Mouse (Mus musculus): ENCODE data around the gene Pilrb2. TPM values are rescaled to one million over a fixed set of nuclear protein-coding genes. Genes with fewer than 3 reads are reported as not detected.

Pilrb2 gene
- total RNA-seq, 2 experiments from 2014 or later: 1.0 TPM; not detected in 1

DNA sequence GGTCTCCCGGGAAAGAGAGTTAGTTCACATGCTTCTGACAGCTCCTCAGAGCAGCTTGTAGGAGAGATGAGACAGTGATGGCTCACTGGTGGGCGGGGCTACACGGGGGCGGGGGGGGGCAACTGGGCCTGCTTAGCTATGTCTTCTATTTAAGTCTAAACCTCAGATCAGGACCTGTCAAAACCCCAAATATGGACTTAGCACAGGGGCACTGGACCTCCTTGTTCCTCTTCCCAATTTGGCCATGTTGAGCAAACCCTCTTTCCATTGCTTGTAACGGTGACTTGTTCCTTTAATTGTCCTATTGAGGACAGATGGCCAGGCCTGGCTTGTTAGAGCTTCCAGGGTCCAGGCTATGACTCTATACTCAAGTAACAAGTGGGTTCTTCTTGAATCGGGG lies 40.1 kb downstream of the Pilrb2 start:
- DNase-seq: no peak

DNA sequence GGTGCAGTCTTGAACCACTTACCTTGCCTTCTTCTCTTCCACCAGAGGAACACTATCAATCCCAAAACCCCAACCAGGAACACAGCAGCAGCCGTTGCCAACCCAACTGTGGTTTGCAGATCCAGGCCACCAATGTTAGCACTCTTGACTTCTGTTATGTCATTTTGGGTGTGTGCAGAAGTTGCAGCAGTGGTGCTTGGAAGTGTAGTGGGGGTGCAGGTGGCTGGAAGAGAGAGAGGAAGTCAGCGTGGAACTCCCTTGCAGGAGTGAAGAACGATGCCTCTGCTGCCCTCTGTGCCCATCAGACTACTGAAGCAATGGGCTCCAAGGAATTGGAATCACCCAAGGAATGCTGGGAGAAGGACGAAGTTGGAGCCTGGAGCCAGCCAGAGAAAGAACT lies 40.5 kb downstream of the Pilrb2 start:
- no peak for DNase-seq

DNA sequence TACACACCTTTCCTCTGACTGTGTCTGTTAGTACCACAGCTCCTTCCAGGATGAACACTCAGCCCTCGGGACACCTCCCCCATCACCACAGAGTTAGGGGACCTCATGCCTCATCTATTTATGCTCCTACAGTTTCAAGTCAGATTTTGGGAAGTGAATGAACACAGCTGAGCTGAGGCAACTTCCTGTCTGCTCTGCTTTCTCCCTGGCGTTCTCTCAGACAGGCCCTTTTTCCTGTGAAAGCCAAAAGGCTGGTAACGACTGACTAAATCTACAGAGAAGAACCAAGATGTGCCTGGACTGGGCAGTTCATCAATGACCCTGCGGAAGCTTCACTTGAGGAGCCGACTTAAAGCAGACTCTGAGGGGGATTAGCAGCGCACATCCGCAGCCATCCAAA lies 41.4 kb downstream of the Pilrb2 start:
- no peak for DNase-seq

DNA sequence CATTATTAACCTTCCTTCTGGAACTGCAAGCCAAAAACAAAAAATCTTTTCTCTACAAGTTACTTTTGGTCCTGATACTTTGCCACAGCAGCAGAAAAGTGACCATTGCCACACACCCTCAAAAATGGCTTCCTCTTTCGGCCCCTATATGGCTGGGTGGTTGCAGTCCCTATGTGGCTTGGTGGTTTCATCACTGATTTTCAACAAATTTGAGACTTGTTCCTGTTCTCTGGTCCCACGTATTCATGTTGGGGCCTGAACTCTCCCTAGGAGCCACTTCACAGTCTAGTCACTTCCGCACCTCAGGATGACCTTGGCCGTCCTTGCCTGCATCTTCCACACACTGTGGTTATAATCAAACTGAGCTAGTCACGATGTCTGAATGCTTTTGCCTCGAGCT lies 42.9 kb downstream of the Pilrb2 start:
- DNase-seq: no peak

DNA sequence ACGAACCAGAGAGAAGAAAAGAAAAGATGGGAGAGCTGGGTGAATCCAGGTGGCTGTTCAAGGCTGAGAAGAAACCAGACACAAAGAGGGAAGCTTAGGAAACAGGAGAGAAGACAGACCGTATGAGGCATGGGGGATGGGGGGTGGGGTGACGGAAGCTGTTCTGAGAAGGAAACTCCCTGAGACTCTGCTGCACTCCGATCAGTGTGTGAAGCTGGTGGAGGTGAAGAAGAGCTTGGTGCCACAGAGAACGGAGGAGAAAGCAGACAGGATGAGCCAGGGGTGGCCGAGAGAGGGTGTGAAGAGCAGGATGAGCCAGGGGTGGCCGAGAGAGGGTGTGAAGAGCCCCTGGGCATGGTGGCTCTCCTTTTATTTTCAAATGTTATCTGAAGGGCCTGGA lies 45.2 kb downstream of the Pilrb2 start:
- DNase-seq: no peak

DNA sequence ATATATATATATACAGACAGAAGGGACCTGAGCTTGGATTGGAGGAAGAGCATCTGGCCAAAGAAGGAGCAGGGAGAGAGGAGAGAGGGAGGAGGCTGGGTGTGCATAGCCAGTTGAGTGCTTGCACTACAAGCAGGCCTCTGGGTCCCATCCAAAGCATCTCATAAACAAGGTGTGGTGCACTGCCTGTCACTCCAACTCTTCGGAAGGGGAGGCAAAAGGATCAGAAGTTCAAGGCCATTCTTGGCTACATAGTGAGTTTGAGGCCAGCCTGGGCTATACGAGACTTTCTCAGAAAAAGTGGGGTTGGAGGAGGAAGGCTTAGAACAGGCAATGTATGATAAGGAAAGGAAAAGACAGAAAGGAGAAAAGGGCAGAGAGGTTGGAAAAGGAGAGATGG lies 45.6 kb downstream of the Pilrb2 start:
- no peak for DNase-seq

DNA sequence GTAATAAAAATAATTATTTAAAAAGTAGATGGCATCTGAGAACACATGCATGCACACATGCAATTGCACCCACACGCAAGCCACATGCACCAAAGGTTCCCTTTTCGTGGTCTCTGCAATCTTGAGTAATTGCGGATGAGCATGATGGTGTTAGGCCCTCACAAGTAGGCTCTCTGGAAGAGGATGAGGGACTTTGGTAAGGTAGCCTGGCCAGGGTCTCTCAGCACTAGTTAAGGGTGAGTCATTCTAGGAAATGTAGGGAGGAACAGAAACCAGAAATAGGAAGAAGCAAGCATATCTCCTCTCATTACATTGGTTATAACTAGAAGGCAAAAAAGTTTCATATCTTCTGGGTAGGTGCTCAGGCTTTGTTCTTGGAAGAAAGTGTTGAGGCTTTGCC lies 46.6 kb downstream of the Pilrb2 start:
- no peak for DNase-seq

DNA sequence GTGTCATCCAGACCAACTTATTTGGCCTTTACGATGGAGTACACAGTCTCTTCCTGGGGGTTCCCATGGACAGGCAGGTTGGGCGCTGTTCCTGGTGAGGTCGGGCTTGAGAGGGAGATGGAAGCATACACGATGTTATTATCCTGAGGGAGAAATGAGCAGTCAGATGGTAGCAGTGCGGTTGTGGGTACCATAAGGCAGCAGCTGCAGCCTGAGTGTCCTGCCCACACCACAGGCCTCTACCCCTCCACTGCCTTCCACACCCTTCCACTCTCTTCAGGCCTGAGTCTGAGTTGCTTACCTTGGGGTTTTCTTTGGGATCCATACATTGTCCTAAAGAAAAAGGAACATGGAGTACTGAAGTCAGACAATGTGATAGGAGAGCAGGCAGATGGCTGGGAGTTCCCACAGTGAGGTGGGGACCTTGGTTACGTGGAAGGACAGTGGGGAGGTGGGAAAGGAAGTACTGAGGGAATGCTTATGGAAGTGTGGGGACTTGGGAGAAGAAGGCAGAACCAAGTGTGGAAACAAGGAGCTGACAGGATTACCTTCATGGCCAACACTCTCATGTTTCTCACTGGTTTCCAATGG lies 48.1 kb downstream of the Pilrb2 start:
- DNase-seq: no peak

DNA sequence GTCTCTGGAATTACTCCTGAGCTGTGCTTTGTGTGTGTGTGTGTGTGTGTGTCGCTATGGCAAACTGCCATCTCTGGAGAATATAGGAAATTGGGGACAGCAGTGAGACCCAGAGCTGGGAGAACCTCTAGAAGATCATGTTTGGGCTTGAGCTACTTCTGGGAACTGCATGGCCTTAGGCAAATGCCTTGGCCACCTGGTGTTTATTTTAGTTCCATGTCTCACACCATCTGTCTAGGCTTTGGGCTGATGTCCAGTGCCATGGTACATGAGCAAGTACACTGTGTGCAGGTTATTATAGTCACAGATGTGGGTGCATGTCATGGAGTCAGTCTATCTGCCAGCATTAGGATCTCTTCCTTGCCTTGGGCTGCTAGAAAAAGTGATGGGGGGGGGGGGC lies 49.0 kb downstream of the Pilrb2 start:
- no peak for DNase-seq

DNA sequence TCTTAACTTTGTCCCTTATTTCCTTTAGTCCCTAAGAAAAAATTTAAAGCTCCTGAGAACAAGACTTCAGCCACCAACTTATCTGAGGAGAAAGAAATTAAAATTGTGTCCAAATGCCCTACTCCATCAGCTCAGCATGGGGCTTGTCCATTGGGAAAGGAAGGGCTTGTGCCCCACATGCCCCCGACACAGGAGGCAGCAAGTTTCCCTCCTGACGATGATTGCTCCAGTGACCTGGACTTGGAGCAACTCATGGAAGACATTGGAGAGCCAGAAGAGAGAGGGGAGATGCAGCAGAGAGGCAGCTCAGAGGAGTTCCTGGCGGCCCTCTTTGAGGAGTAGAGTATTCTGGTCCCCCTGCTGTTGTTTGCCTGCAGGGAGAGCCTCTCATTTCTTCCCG lies 49.5 kb downstream of the Pilrb2 start:
- no peak for DNase-seq

DNA sequence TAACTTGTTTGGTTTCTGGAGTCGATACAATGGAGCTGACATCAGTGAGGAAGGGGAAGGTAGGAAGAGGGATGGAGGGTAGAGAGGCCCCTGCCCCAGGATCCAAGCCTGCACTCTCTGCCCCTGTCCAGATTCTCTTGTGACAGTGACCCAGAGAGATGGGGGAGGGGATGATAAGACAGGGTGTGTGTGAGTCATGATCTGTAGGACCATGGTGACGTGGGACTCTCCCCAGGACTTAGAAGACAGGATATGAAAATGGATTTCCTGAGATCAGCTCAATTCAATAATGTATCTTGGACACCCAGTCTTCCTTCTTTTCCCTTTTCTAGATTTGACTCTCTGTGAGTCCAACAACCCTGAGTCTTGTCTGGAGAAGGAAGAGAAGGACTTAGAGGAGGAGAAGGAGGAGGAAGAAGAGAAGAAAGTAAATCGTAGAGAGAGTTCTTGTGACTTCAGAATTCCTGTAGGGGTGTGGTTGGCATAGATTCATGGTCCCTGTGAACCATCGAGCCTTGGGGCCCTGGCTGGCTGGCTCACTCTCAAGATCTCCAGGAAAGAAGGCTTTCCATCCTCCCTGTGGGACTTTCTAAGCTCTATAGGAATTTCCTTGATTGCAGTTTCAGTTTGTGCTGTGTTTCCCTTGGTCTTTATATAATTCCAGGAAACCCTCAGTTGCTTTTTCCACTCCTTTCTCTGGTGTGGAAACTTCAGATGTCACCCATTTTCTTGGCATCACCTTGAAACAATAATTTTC lies 54.0 kb downstream of the Pilrb2 start:
- DNase-seq: no peak

Other genes with a start within 250 kb of the Pilrb2 start
- gene Fbxo24, start 242.8 kb downstream of the Pilrb2 start, total RNA-seq (2021): under 1 TPM; 0.21 to 0.25 TPM
- gene Lrch4, start 242.7 kb downstream of the Pilrb2 start, total RNA-seq (2021): 10 to 100 TPM; 19.2 to 21.6 TPM
- 1 to 10 TPM; 4.8 to 6.6 TPM for gene Gm20605, start 242.6 kb downstream of the Pilrb2 start, total RNA-seq (2021)
- gene Sap25, start 230.5 kb downstream of the Pilrb2 start, total RNA-seq (2021): 1 to 10 TPM; 1.8 to 2.2 TPM
- not detected for gene Irs3, start 226.1 kb downstream of the Pilrb2 start, total RNA-seq (2021)
- 10 to 100 TPM; 21.7 to 23.1 TPM for gene Agfg2, start 187.1 kb downstream of the Pilrb2 start, total RNA-seq (2021)
- gene Nyap1, start 130.2 kb downstream of the Pilrb2 start, total RNA-seq (2021): 1 to 10 TPM; 3.1 to 3.3 TPM
- gene Tsc22d4, start 126.1 kb downstream of the Pilrb2 start, total RNA-seq (2021): 100 to 1,000 TPM; 230 to 231 TPM
- gene Ppp1r35, start 93.0 kb downstream of the Pilrb2 start, total RNA-seq (2021): 10 to 100 TPM; 16.5 to 17.1 TPM
- gene Mepce, start 84.2 kb downstream of the Pilrb2 start, total RNA-seq (2021): 10 to 100 TPM; 29.0 to 40.3 TPM
- 1 to 10 TPM; 2.4 to 3.2 TPM for gene Zcwpw1, start 84.0 kb downstream of the Pilrb2 start, total RNA-seq (2021)
- 1 to 10 TPM in 1 of 2 experiments, under 1 TPM in 1; 0.71 to 2.4 TPM for gene Pilra, start 35.5 kb downstream of the Pilrb2 start, total RNA-seq (2021)
- under 1 TPM in 1 of 2 experiments, not detected in 1; 0.38 TPM for gene Pilrb1, start 13.7 kb downstream of the Pilrb2 start, total RNA-seq (2021)
- under 1 TPM; 0.09 to 0.17 TPM for gene Cyp3a13, start 49.8 kb upstream of the Pilrb2 start, total RNA-seq (2021)
- gene Gjc3, start 91.3 kb upstream of the Pilrb2 start, total RNA-seq (2021): under 1 TPM; 0.29 to 0.61 TPM
- not detected for gene Azgp1, start 109.7 kb upstream of the Pilrb2 start, total RNA-seq (2021)
- gene Smok3a, start 149.4 kb upstream of the Pilrb2 start, total RNA-seq (2021): not detected
- gene Smok3b, start 149.6 kb upstream of the Pilrb2 start, total RNA-seq (2021): not detected
- gene Smok3c, start 181.4 kb upstream of the Pilrb2 start, total RNA-seq (2021): not detected
- 10 to 100 TPM; 22.6 to 25.0 TPM for gene Zkscan1, start 213.3 kb upstream of the Pilrb2 start, total RNA-seq (2021)
- 10 to 100 TPM; 20.8 to 22.7 TPM for gene Zscan21, start 245.1 kb upstream of the Pilrb2 start, total RNA-seq (2021)